Mouse (Mus musculus) myocyte (in vitro differentiated cells): ENCODE data around the gene Hoxd1. TPM values are rescaled to one million over a fixed set of nuclear protein-coding genes. Genes with fewer than 3 reads are reported as not detected.

Experiments used
- H3K27me3 ChIP-seq: one replicate; pipeline ENCODE4 v1.6.1; 2011; ENCODE audit not compliant: control insufficient read depth, insufficient read depth, insufficient read length
- H3K36me3 ChIP-seq: one replicate; pipeline ENCODE4 v1.6.1; 2011; ENCODE audit not compliant: control insufficient read depth, insufficient read depth
- H3K4me2 ChIP-seq: one replicate; pipeline ENCODE4 v1.6.1; 2011; ENCODE audit warnings: low read depth, control low read depth
- H3K4me3 ChIP-seq: one replicate; pipeline ENCODE4 v1.5.1; 2011; ENCODE audit warnings: mild to moderate bottlenecking, control low read depth, moderate library complexity
- H3K79me2 ChIP-seq: one replicate; pipeline ENCODE4 v1.6.1; 2011; ENCODE audit not compliant: control insufficient read depth, insufficient read depth
- H3ac ChIP-seq: one replicate; pipeline ENCODE4 v1.6.1; 2011; ENCODE audit not compliant: control insufficient read depth, insufficient read length
- CEBPB ChIP-seq: IDR thresholded peaks from 2 replicates; pipeline ENCODE4 v1.6.1; 2011; ENCODE audit warnings: mild to moderate bottlenecking, moderate library complexity; ENCODE audit not compliant: poor library complexity, insufficient read depth, severe bottlenecking
- E2F4 ChIP-seq: IDR thresholded peaks from one replicate; pipeline ENCODE4 v1.6.1; 2011; ENCODE audit warnings: mild to moderate bottlenecking, control low read depth, moderate library complexity; ENCODE audit not compliant: insufficient read depth
- MAX ChIP-seq: IDR thresholded peaks from one replicate; pipeline ENCODE4 v1.6.1; 2011; ENCODE audit warnings: low read depth, mild to moderate bottlenecking, control low read depth
- MYOD1 ChIP-seq, 3 experiments: IDR thresholded peaks; one replicate each; pipeline ENCODE4 v1.6.1; 2011; ENCODE audit warnings: control low read depth in 2 of 3, low read depth in 2 of 3, mild to moderate bottlenecking in 2 of 3, moderate library complexity in 1 of 3; ENCODE audit not compliant: insufficient read length in 2 of 3, control insufficient read depth in 1 of 3
- MYOG ChIP-seq, 3 experiments: IDR thresholded peaks; one replicate each; pipeline ENCODE4 v1.6.1; 2011; ENCODE audit warnings: control low read depth in 2 of 3, low read depth in 2 of 3, mild to moderate bottlenecking in 2 of 3; ENCODE audit not compliant: insufficient read length in 2 of 3, control insufficient read depth in 1 of 3, insufficient read depth in 1 of 3
- POLR2A ChIP-seq: IDR thresholded peaks from one replicate; pipeline ENCODE4 v1.6.1; 2011; ENCODE audit warnings: low read depth, mild to moderate bottlenecking, control low read depth, moderate library complexity; ENCODE audit not compliant: insufficient read length
- POLR2AphosphoS2 ChIP-seq: IDR thresholded peaks from one replicate; pipeline ENCODE4 v1.6.1; 2011; ENCODE audit warnings: low read depth, control low read depth; ENCODE audit not compliant: insufficient read length
- REST ChIP-seq: IDR thresholded peaks from one replicate; pipeline ENCODE4 v1.6.1; 2011; ENCODE audit warnings: mild to moderate bottlenecking, control low read depth, moderate library complexity; ENCODE audit not compliant: insufficient read depth, insufficient read length
- SRF ChIP-seq: IDR thresholded peaks from one replicate; pipeline ENCODE4 v1.6.1; 2011; ENCODE audit warnings: low read depth; ENCODE audit not compliant: control insufficient read depth, insufficient read length
- TCF12 ChIP-seq: IDR thresholded peaks from one replicate; pipeline ENCODE4 v1.6.1; 2011; ENCODE audit warnings: mild to moderate bottlenecking, control low read depth; ENCODE audit not compliant: poor library complexity, insufficient read depth, severe bottlenecking
- TCF3 ChIP-seq: IDR thresholded peaks from one replicate; pipeline ENCODE4 v1.6.1; 2011; ENCODE audit warnings: low read depth, control low read depth; ENCODE audit not compliant: insufficient read length
- USF1 ChIP-seq: IDR thresholded peaks from one replicate; pipeline ENCODE4 v1.6.1; 2011; ENCODE audit warnings: low read depth, mild to moderate bottlenecking, control low read depth, moderate library complexity
- polyA plus RNA-seq: library from polyadenylated mRNA; unstranded; fragments of >200 nt; fragmentation: generic; extraction: Trizol; gene quantifications from one replicate; pipeline ENCODE4 v1.2.1, GENCODE M21; 2012; ENCODE audit warnings: missing spikeins

The Hoxd1 gene
- polyA plus RNA-seq, 1 experiment: not detected

- no peak overlapping the region for H3K4me2 ChIP-seq
- H3K36me3 ChIP-seq: no peaks in the 10 kb centered on the region
- H3K27me3 ChIP-seq: peaks cover 61% of the 10 kb centered on the region
- TF ChIP-seq POLR2AphosphoS2 (no peak), REST (no peak), MAX (no peak), USF1 (no peak), TCF3 (no peak), SRF (no peak), E2F4 (no peak), POLR2A (no peak), CEBPB (no peak), MYOD1 (IDR thresholded peaks at IDR 0.05; ENCODE audit: control insufficient read depth in 1 of 3, insufficient read length in 2 of 3, low read depth in 2 of 3) (no peak), MYOG (IDR thresholded peaks at IDR 0.05; ENCODE audit: control insufficient read depth in 1 of 3, insufficient read depth in 1 of 3, insufficient read length in 2 of 3, low read depth in 2 of 3) (no peak)
- no peaks in the 10 kb centered on the region for H3K79me2 ChIP-seq
- H3ac ChIP-seq: no peak overlapping the region
- no peak overlapping the region for H3K4me3 ChIP-seq
Observed at GRCm38 (mm10) chr2:74738623-74739475, 23.9 kb upstream of the Hoxd1 start.

GRCm38 (mm10) chr2:74739476-74739800 lies 23.3 kb upstream of the Hoxd1 start:
- H3K4me2 ChIP-seq: no peak overlapping the region
- H3K4me3 ChIP-seq: no peak overlapping the region

GRCm38 (mm10) chr2:74739869-74740268 lies 22.9 kb upstream of the Hoxd1 start:
- Histone ChIP-seq H3K4me2 (no peak overlapping the region), H3K79me2 (no peaks in the 10 kb centered on the region), H3K27me3 (peaks cover 51% of the 10 kb centered on the region), H3K36me3 (no peaks in the 10 kb centered on the region), H3ac (no peak overlapping the region), H3K4me3 (no peak overlapping the region)
- TF ChIP-seq SRF: no peak

More at GRCm38 (mm10) chr2:74739476-74739800, 23.3 kb upstream of the Hoxd1 start:
- no peaks in the 10 kb centered on the region for H3K36me3 ChIP-seq
- no peaks in the 10 kb centered on the region for H3K79me2 ChIP-seq
- peaks cover 55% of the 10 kb centered on the region for H3K27me3 ChIP-seq
- no peak for TF ChIP-seq POLR2AphosphoS2
- no peak for TF ChIP-seq TCF3
- no peak for TF ChIP-seq REST
- no peak for TF ChIP-seq USF1
- no peak for TF ChIP-seq CEBPB
- TF ChIP-seq SRF: no peak
- no peak for TF ChIP-seq MYOD1 (IDR thresholded peaks at IDR 0.05; ENCODE audit: control insufficient read depth in 1 of 3, insufficient read length in 2 of 3, low read depth in 2 of 3)
- TF ChIP-seq POLR2A: no peak
- TF ChIP-seq E2F4: no peak
- no peak for TF ChIP-seq TCF12
- TF ChIP-seq MAX: no peak
- no peak for TF ChIP-seq MYOG (IDR thresholded peaks at IDR 0.05; ENCODE audit: control insufficient read depth in 1 of 3, insufficient read depth in 1 of 3, insufficient read length in 2 of 3, low read depth in 2 of 3)
- H3ac ChIP-seq: no peak overlapping the region

- H3K79me2 ChIP-seq: no peaks in the 10 kb centered on the region
- TF ChIP-seq REST (no peak), MYOG (IDR thresholded peaks at IDR 0.05; ENCODE audit: control insufficient read depth in 1 of 3, insufficient read depth in 1 of 3, insufficient read length in 2 of 3, low read depth in 2 of 3) (peak in 1 of 3 experiments; percentile 18), MYOD1 (IDR thresholded peaks at IDR 0.05; ENCODE audit: control insufficient read depth in 1 of 3, insufficient read length in 2 of 3, low read depth in 2 of 3) (no peak), SRF (no peak)
- H3ac ChIP-seq: no peak overlapping the region
- no peak overlapping the region for H3K4me2 ChIP-seq
- H3K27me3 ChIP-seq: peaks cover 46% of the 10 kb centered on the region
- H3K4me3 ChIP-seq: no peak overlapping the region
- H3K36me3 ChIP-seq: no peaks in the 10 kb centered on the region
Observed at GRCm38 (mm10) chr2:74740311-74741091, 22.3 kb upstream of the Hoxd1 start.
